Mouse (Mus musculus) naive thymus-derived CD4-positive, alpha-beta T cell, adult 2 months (primary cell): ENCODE results near the gene Sh3rf3.

Experiments
- DNase-seq: peaks from one replicate; pipeline ENCODE4 v3.0.0-alpha.2; 2011; ENCODE audit warnings: low read depth

Gene Sh3rf3

DNA sequence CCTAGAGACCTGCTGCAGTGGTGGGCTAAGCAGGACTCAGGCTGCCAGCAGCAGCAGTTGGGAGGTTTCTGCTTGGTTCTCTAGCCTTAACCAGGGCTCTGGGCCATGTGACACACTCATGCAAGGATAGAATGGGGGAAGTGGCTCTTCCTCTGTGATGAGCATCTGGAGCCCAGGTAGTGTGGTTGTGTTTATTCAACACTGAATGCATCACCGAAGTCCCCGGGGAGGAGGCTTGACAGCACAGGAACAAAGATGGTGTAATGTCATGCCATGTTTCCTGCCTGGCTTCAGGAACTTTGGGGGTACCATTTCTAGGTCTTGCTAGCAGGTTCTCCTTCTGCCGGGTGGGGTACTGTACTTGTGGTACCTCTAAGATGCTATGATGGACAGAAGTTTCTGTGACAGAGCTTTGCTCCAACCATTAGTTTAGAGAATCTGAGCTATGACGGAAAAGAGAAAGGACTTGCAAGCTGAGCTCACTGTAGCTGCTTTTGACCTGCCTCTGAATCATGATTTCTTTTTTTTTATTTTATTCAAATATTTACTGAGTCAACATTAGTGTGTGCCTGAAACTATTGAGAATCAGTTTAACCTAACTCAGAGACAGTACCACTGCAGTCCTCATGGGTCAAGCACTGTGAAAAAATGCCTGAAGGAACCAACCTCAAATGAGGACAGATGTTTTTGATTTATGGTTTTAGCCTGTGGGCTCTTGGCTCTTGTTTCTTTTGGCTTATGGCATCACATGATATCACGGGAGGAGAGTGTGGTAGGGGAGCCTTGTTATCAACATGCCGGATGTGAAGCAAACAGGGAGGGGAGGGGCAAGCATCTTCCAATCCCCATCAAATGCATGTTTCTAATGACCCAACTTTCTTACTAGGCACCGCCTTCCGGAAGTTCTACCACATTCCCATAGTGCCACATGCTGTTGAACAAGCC is 102.4 kb downstream of the Sh3rf3 start:
- DNase-seq: no peak

DNA sequence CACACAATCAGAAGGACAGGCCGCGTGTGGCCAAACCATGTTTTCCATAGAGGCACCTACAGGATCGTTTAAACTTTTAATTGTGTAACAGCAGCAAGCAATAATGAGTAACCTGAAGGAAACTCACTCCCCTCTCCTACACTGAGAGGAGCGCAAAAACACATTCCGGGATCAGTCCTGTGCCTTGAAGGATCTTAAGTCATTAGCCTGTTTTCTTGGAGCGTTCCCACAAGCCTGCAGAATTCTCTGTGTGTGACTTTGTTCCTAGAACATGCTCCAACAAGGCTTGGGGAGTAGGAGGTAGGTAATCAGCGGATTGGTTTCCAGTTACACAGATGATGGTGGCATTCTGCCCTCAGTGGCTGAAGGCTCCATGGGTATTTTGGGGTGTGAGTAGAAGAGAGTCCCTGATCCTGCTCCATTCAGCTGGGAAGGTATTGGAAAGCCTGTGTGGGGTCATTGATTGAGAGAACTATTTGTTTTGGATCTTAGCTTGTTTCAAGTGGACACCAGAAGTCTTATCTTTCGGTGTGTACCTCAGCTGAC is 108.6 kb downstream of the Sh3rf3 start:
- no peak for DNase-seq

DNA sequence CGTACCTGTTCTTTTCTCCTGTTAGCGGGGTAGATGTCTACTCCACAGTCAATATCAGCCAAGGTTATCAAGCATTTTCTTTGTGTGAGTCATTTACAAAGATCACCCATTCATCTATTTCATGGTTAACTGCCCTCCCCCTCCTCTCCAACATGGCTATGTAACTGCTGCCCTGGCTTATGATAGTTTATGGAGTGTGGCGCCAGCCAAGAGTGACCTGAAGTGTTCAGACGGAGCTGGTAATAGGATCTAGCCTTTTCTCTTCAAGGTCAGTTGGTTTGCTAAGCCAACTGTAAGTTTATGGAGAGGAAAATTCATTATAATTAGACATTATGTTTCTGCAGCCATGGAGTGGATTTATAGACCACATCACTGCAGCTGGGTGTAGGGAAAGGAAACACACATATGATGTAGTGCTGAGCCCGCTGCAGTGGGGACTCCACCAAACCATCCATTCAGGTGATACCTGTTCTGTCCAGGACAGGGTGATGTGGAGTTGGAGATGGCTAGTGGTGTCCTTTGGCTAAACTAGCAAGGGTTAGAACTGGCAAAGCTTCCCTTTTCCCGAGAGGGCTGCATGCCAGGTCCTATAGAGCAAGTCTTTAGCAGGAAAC is 109.2 kb downstream of the Sh3rf3 start:
- DNase-seq: no peak

DNA sequence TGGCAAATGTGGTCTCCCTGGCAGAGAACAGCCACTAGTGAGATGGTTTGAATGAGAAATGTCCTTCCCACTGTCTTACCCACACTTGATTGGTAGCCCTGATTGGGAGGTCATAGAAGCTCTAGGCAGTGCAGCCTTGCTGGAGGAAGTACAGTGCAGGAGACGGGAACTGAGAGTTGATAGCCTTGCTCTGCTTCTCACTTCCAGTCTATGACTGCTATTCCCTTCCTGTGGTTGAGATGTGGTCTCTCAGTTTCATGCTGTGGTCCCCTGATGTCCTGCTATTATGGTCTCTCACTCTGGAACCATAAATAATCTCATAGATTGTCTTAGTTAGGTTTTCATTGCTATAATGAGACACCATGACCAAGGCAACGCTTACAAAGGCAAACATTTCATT is 109.8 kb downstream of the Sh3rf3 start:
- DNase-seq: no peak

DNA sequence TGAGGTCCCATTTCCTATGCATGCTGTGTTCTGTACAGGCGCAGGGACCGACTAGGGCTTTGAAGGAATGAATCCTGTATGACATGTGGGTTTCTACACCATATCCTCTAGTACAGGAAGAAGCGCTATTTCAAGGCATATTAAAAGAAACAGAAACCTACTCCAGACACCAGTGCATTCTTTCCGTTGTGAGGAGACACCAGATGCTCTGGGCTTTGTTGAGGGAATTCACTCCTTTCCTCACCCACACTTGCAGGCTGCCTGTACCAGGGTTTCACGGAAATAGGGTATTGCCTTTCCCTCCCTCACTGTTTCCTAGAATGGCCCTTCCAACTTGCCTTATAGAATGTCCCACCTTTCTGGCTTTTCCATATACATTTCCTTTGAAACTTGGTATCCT is 113.4 kb downstream of the Sh3rf3 start:
- no peak for DNase-seq

DNA sequence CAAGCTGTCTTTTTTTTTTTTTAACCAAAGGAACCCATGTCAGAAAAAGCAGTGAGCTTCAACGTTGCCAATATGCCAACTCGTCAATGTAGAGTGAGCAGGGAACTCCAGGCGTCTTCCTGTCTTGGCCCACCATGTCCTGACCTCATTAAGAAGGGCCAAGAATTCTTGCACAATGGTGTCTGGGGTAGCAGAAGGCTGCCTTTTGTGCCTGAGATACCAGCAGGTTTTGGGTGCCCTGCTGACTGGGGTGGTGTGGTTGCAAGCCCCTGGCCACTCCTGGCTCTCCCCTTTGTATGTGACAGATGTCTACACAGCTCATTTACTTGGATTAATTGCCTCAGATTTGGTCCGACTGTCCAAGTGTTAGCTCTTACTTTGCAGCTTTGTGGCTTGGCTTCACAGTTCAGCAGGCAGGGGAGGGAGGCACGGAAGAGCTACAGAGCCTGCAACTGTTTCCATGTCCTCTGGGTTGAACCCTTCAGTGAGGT is 115.8 kb downstream of the Sh3rf3 start:
- DNase-seq: no peak

DNA sequence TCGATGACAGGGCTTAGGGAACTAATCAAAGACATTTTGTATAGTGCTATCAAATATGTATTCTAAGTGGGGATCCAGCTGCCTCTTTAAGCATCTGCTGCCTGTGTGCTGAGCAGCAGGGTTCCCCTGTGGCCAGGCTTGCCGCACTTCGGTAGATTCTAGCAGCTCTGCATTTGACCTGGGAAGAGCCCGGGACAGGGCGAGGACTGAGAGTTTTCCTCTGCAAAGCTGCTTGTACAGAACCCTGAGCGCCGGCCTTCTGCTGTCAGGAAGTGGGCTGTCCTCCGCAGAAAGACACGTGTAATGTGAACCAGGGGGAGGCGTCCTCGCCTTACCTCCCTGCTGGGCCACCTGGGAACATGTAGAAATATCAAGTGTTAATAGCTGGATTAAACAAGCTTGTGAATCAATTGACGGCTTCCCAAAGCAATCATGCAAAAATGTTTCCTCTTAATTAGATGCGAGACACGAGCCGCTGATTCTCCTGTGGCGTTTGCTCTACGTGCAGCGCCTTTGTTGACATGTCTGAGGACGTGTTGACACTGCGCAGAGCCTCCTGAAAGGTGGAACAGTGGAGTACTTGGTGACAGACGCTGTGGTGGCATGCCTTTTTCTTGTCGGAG is 119.1 kb downstream of the Sh3rf3 start:
- DNase-seq: no peak

DNA sequence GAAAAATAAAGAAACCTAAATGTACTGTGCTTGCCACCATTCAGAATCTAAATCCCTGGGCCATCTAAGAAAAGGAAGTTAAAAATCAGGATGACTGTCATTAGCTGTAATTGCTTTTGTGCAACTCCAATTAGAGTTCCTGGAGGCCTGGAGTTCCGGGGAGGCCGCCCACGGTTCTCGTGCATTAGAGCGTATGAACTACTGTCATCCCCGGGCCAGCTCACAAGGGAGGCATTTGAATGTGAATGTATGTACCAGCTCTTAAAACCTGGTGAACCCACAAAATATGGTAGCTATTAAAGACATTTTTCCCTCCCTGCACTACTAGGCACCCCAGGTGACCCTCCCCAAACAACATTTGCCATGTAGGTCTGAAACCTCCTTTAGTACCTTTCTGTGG is 122.4 kb downstream of the Sh3rf3 start:
- no peak for DNase-seq

DNA sequence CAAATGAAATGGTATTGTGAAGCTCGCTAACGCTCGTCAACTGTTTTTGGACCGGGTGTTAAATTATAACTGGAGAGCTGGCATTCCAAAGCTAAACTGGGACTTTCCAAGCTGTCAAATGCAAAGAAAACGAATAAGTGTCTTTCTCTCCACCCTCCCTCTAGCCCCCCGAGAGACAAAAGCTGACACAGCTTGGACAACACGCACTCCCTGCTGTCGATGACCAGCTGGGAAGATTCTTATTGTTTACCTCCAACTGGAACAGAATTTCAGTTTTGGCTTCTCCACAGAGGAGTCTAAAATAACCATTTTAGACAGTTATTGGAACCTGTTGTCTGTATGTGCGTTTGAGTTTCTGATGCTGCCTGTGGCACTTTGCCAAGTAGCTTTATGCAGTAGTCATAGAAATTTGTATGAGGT is 123.3 kb downstream of the Sh3rf3 start:
- DNase-seq: no peak

DNA sequence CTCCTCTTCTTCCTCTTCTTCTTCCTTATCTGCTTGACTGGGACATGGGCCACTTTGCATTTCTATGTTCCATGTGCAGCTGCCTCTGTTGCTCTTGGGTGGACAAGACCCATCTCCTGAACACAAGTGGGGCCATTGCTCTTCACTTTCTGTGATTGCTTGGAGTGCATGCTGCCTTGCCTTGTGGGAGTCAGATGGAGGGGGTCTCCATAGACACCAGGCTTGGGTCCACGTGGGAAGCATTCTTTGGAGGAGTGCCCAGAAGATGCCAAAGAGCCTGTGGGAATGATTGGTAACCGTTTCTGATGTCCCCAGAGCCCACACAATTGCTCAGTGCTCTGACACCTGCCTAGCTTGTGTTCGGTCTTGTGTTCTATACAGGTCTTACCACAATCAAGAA is 124.4 kb downstream of the Sh3rf3 start:
- DNase-seq: no peak

DNA sequence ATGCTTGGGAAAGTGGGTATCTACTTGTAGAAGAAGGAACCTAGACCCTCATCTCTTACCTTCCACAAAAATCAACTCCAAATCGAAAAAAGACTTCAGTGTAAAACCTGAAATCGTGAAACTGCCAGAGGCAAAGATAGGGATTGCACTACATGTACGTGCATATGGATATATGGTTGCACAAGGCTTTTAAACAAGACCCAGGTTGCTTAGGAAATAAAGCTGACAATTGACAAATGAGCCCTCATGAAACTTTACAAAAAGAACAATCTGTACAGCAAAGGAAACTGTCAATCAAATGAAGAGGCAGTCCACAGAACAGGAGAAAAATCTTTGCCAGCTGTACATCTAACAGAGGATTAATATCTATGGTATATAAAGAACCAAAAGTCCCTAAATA is 129.7 kb downstream of the Sh3rf3 start:
- no peak for DNase-seq

DNA sequence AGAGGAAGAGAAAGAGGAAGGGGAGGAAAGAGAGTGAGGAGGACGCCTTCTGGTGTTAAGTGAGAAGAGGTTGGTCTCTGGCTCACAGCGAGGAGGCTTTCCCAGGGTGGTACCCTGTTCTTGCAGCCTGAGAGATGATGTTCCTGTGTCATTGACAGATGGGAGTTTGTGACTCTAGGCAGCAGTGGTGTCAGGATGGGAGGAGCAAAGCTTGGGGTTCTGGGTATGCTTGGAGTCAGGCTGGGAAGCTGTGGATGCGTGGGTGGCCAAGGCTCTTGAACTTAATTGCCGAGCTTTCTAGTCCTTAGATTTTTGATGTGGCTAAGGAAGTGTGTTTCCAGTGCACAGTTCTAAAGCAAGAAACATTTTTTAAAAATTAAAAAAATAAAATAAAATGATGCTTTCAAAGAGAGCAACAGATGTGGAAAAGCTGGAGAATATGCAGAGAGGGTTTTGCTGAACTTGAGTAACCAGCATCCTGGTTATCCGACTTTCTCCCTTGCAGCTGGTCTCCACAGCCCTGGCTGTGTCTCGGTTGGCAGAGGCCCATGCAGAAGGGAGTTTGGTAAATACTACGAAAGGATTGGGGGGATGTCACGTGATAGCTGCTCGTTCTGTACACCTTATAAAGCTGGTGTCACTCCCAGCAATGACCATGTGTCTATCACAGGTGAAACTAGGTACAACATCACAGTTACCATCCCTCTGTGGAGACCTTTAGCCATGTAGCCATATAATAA is 130.7 kb downstream of the Sh3rf3 start:
- DNase-seq: no peak

DNA sequence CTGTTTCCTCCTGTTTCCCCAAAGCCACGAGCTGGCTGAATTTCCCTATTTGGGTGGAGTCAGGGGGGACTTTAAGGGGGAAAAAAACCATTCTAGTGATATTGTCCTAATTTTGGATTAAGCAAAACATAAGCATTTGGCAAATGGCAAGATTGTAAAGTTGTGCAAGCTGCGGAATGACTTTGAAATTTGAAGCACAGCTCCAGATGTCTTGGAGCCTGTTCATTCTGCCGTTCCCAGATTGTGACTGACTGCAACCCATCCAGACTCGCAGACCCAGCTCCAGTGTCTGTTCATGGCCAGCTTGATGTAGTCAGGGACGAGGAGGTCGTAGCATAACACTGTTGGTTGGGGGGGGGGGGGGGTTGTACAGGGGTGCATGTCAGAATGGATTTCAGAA is 131.8 kb downstream of the Sh3rf3 start:
- DNase-seq: no peak

DNA sequence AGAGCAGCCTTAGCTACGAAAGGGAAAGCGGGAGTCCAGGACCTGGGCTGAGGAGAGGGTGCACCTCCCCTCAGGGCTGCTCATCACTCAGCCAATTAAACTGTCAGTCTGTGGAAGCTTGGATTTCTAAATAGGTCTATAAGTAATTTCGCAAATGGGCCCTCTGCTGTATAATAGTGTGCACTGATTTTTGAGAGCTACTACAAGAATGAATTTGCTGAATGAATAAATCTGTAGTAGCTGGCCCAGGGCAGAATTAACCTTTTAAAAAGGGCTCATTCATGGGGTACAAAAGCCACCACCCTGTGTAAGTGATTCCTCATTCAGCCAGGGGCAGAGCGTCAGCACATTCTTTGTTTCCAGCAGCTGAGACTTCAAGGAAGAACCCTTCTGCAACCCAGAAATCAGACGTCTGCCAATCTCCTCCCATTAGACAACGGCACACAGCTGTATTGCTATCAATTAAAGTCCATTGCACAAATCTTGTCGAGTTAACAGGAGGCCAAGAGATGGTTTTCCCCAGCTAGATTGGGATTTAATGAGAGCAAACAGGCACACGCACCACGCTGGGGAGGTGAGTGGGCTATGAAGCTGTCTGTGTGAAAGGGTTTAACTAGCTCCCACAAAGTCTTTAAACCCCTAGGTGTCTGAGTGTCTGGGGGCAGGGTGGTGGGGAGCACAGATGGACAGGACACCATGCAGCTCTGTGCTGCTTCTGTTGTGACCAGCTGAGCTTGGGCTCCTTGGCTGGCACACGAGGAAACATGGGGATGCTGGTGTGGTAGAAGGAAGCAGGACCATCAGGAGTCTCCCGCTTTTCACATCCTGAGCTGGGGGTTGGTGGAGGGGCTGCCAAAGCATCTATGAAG is 136.8 kb downstream of the Sh3rf3 start:
- no peak for DNase-seq

DNA sequence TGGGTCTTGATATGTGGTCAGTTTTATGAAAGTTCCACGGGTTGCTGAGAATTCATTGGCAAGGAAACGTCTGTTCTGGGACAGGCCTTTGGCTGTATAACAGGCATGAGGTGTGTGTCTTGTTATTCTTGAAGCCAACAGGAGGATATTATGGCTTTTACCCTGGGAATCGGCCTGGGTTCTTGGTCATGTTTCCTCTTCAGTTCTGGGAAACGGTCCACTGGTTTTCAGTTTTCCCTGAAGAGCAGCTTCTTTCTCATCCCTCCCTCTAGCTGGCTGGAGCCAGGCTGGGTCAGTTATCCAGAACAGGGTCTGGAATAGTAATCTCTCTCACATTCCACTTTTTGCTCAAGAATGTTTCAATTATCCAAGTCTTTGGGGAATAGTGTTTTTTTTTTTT is 147.0 kb downstream of the Sh3rf3 start:
- DNase-seq: no peak

DNA sequence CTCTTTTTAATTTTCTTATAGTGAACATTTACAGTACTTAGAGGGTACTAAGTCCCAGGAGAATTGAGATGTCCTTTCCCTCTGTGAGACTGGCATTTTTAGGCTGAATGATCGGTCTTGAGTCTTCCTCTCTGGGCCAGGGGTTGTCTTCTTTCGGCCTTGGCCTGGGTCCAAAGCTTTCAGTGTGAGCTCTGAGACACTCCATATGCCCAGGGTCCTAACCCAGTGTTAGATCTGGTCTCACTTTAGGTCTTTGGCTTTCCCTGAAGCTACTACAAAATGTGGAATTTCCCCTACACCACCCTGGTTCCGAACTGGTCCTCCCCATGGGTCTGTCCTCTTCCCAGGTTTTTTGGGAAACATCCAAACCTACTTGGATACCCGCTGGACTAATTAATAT is 155.1 kb downstream of the Sh3rf3 start:
- DNase-seq: no peak

DNA sequence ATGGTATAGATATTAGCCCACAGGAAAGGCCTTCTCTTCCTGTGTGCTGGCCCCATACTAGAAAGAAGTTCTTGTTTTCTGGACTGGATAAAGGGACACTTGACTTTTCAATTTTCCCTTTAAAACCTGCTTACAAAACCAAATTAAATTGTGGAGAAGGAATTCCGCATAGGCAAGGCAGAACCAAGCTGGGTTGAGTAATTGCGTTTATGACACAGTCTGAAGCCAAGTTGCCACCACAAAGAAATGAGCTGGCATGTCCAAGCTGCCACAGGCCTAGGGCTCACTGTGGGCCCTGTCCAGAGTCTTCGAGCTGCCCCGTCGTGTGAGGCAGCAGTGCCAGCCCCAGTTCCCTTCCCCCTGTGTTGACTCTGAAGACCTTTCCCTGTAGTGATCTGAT is 156.2 kb downstream of the Sh3rf3 start:
- DNase-seq: no peak

DNA sequence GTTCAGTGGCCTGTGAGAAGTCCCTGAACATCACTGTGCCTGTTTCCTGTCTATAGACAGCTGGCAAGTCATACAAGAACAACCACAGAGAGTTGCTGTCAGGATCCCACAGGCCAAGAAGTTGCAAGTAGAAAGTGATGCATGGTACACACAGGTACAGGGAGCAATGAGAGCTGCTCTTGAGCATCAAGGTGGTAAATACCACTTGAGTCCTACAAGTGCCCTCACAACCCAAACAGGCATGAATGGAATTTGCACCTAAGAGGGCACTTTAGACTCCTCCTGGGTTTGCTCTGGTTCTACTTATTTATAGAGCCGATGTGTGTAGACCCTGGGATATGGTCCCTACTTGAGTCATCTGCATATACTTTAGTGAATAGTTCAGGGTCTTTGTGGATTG is 159.0 kb downstream of the Sh3rf3 start:
- DNase-seq: no peak

DNA sequence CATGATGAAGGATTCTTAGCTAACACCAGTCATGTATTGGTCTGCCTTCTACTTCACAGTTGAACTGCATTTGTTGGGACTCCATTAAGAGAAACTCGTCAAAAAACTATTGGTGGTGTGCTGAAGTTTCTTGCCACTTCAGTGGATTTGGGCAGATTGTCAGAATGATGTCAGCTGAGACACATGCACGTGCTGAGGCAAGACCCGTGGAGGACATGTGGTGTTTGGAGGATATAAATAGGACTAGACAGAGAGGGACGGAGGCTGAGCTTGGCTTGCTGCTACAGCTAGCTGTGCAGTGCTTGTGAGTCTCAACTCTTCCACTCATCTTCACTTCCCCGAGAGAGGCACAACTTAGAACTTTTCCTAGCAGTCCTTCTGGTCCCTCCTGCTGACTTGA is 161.0 kb downstream of the Sh3rf3 start:
- DNase-seq: no peak

DNA sequence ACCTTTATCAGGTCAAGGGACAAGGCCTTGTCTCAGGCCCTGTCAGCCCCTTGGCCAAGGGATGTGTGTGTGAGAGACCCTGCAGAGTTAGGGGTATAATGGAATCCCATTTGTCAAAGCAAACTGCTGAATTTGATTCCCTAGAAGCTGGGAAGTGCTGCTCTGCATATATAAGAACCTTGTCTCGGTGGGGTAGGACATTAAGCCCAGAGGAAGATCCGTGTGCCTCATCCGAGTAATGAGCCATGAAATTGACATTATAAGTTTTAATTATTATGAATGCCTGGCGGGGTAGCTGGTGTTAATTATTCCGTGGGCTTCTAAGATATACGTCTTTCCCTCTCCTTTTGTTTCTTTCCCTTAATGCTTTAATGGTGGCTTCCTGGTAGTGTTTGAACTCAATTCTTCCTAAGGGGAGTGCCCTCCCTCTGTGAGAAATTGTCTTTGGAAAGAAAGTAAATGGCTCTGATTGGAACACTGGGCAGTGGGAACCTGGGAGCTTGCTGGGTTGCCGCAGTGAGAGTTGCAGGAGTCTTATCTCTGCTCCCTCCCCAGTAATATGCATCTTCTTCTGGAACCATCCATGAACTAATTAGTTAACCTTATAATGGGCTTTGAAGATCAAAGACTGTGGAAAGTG is 166.3 kb downstream of the Sh3rf3 start:
- no peak for DNase-seq
